Mouse (Mus musculus) limb, embryonic 11.5 days (tissue): ENCODE measurements at regions not wholly inside any gene's neighbourhood (a gene's known extent, or its start where the extent isn't known, plus 50 kb on each side); places are given as distances from the start of the nearest gene placed in this dataset.

Source experiments
- ATAC-seq: fragments of 200-750 bp; cut with Nextera tagmentation; 2 replicates; pipeline ENCODE4 v1.8.0; 2017; ENCODE audit warnings: low read depth; ENCODE audit not compliant: insufficient number of reproducible peaks, low FRiP score, low TSS enrichment
- DNase-seq: peaks from one replicate; pipeline ENCODE4 v3.0.0-alpha.2; 2015; ENCODE audit warnings: low spot score
- H3K27ac ChIP-seq: fragments of 300-500 bp; sonication (generic); replicated peaks from 2 replicates; pipeline ENCODE4 v1.5.1; 2014; ENCODE audit warnings: low read depth, mild to moderate bottlenecking, low read length
- H3K27me3 ChIP-seq: fragments of 300-500 bp; sonication (generic); 2 replicates; pipeline ENCODE4 v1.6.1; 2014; ENCODE audit warnings: mild to moderate bottlenecking, low read length, mixed read lengths; ENCODE audit not compliant: control insufficient read depth, insufficient read depth
- H3K36me3 ChIP-seq: fragments of 300-500 bp; sonication (generic); 2 replicates; pipeline ENCODE4 v1.6.1; 2014; ENCODE audit warnings: mild to moderate bottlenecking, low read length, moderate library complexity, mixed read lengths; ENCODE audit not compliant: control insufficient read depth, insufficient read depth
- H3K4me1 ChIP-seq: fragments of 300-500 bp; sonication (generic); 2 replicates; pipeline ENCODE4 v1.6.1; 2014; ENCODE audit warnings: low read length, mixed read lengths; ENCODE audit not compliant: control insufficient read depth, insufficient read depth
- H3K4me2 ChIP-seq: fragments of 300-500 bp; sonication (generic); 2 replicates; pipeline ENCODE4 v1.6.1; 2014; ENCODE audit warnings: low read depth, mild to moderate bottlenecking, moderate library complexity; ENCODE audit not compliant: severe bottlenecking
- H3K4me3 ChIP-seq: fragments of 300-500 bp; sonication (generic); 2 replicates; pipeline ENCODE4 v1.5.1; 2014; ENCODE audit warnings: low read depth, low read length
- H3K9ac ChIP-seq: fragments of 300-500 bp; sonication (generic); 2 replicates; pipeline ENCODE4 v1.6.1; 2014; ENCODE audit warnings: mild to moderate bottlenecking, low read length
- H3K9me3 ChIP-seq: fragments of 300-500 bp; sonication (generic); 2 replicates; pipeline ENCODE4 v1.6.1; 2016; ENCODE audit warnings: low read length; ENCODE audit not compliant: control insufficient read depth
- WGBS: fragments of 180-500 bp; shearing (Covaris S2); extraction: QIAGEN DNeasy Blood & Tissue Kit; methylation state at CpG from one replicate; pipeline ENCODE4 v1.1.7; 2014; 5-methylcytosine and 5-hydroxymethylcytosine counted together

DNA sequence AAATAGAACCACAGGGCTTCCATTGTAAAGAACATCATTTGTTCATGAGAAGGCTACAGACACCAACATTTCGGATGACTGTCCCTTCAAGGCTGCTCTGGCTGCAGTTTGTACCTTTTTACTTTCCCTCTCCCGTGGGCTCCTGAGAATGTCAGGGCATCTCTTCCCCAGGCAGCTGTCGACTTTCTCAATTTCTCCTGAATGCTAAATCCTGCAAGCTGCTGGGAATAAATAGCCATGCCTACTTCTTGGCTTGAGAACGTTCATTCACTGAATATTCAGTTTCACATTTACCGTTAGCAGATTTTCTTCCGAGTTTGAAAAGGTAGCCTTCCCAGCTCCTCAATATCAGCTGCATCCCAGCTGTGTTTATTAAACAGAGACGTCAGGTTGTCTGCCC, 176.2 kb upstream of the Cep162 start:
- Histone ChIP-seq H3K9ac (no peak overlapping the region), H3K27ac (no peak overlapping the region), H3K4me1 (no peaks in the 10 kb centered on the region), H3K9me3 (no peaks in the 10 kb centered on the region), H3K4me2 (no peak overlapping the region), H3K4me3 (no peak overlapping the region), H3K27me3 (peaks cover 4% of the 10 kb centered on the region; the same call in 1 of the 2 replicates), H3K36me3 (no peaks in the 10 kb centered on the region)
- WGBS: 72% methylated on average over 7 of the region's 7 CpGs
- DNase-seq (no peak), ATAC-seq (no peak)

DNA sequence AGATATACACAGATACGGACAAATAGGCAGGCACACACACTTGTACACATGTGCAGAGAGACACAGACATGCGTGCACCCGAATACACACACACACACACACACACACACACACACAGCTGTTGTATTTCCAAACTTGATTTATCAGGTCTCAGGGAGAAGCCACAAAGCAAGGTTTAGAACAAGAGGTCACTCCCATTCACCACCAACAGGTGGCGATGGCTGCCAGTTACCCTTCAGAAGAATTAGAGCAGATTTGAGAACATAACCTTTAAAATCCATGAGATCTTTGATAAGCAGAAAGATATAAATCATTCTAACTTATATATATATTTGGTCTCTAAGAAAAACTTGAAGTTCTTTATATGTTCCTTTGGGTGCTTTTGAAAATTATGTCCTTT, 169.9 kb upstream of the Cep162 start:
- DNase-seq (peak; percentile 68), ATAC-seq (no peak)
- H3K4me2 ChIP-seq: no peak overlapping the region
- no peak overlapping the region for H3K9ac ChIP-seq
- no peak overlapping the region for H3K27ac ChIP-seq
- H3K27me3 ChIP-seq: peaks cover 12% of the 10 kb centered on the region
- 58% methylated on average over 4 of the region's 4 CpGs for WGBS
- H3K4me3 ChIP-seq: no peak overlapping the region
- peaks cover 4% of the 10 kb centered on the region for H3K4me1 ChIP-seq
- no peaks in the 10 kb centered on the region for H3K9me3 ChIP-seq
- H3K36me3 ChIP-seq: no peaks in the 10 kb centered on the region

DNA sequence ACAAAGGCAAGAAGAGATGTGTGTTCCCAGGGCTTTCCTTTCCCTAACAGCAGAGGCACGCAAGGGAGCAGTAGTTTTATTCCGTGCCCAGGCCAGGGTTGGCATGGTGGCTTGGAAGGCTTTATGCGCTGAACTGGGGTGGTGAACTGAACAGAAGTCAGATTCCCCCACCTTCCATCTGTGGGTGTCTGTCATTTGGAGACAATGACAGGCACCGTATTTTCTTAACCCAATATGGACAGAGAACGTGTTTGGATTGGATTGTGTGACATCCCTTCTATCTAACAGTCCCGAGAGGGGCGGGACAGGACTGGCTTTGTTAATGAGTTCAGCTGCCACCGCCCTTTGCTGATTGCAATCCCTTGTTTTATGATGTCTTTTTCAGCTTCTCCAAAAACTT, 165.8 kb upstream of the Cep162 start:
- H3K4me1 ChIP-seq: peaks cover 4% of the 10 kb centered on the region
- H3K9ac ChIP-seq: no peak overlapping the region
- no peak overlapping the region for H3K27ac ChIP-seq
- ATAC-seq: no peak
- H3K9me3 ChIP-seq: no peaks in the 10 kb centered on the region
- 61% methylated on average over 8 of the region's 8 CpGs for WGBS
- no peak for DNase-seq
- no peak overlapping the region for H3K4me3 ChIP-seq
- no peaks in the 10 kb centered on the region for H3K36me3 ChIP-seq
- peaks cover 17% of the 10 kb centered on the region for H3K27me3 ChIP-seq
- H3K4me2 ChIP-seq: no peak overlapping the region

DNA sequence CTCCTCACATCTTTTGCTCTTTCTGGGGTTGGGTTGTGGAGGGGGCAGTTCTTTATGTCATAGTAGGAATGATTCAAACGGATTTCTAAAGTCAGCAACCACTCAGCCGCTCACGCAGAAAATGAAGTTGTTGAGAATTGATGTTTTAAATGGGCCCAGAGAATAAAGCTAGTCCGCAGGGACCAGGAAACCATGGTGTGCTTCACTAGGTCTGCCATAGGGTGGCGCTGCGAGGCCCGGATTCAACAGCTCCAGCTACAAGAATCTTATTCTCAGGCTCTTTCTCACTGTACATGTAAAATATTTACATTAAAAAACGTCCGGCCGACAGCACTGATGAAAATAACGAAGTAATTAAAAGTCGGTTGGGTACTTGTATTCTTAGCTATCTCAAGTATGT, 164.0 kb upstream of the Cep162 start:
- no peak overlapping the region for H3K4me2 ChIP-seq
- no peak overlapping the region for H3K4me3 ChIP-seq
- WGBS: 15% methylated on average over 12 of the region's 12 CpGs
- H3K4me1 ChIP-seq: peaks cover 4% of the 10 kb centered on the region
- ATAC-seq (no peak), DNase-seq (peak; percentile 83)
- H3K27me3 ChIP-seq: peaks cover 20% of the 10 kb centered on the region
- H3K9ac ChIP-seq: no peak overlapping the region
- no peak overlapping the region for H3K27ac ChIP-seq
- H3K9me3 ChIP-seq: no peaks in the 10 kb centered on the region
- no peaks in the 10 kb centered on the region for H3K36me3 ChIP-seq

DNA sequence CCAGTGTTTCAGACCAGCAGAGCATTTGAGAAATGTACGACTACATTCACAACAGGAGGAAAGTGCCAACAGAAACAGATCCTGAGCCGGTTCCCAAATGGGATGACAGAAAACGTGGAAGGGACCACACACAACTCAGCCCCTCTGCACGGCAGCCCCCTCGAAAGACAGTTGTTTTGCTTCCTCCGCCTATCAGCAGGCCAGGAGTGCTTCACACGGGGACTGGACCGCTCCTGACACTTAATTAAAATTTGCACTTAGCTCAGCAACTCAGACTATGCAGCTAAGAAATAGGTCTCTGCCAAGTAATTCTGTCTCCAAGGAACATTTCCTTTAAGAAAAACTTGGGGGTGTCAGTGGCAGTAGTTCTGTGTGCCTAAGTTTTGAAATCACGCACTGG, 157.6 kb upstream of the Cep162 start:
- H3K4me2 ChIP-seq: no peak overlapping the region
- H3K36me3 ChIP-seq: no peaks in the 10 kb centered on the region
- H3K9me3 ChIP-seq: no peaks in the 10 kb centered on the region
- peaks cover 23% of the 10 kb centered on the region; the same call in 1 of the 2 replicates for H3K27me3 ChIP-seq
- no peak overlapping the region for H3K27ac ChIP-seq
- H3K4me3 ChIP-seq: no peak overlapping the region
- H3K4me1 ChIP-seq: peaks cover 21% of the 10 kb centered on the region
- H3K9ac ChIP-seq: no peak overlapping the region
- 33% methylated on average over 9 of the region's 9 CpGs for WGBS
- peak; percentile 27 for DNase-seq
- no peak for ATAC-seq

DNA sequence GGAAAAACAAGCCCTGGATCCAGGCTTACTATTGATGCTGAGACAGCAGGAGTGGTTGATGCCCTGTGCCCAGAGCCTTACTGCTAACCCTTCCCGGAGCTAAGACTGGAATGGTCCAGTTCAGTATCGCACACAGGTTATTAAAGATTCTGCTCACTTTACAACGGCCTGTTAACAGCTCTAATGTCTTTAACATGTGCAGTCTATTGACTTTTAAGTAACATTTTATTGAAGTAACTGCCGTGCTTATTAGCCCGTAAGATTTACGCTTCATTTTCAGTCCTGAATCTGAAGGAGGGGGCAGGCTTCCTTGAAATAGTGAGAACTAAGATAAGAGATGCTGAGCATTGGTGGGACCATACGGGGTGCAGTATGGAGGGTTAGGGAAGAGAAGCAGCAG, 155.7 kb upstream of the Cep162 start:
- ATAC-seq: no peak
- H3K4me2 ChIP-seq: no peak overlapping the region
- no peaks in the 10 kb centered on the region for H3K9me3 ChIP-seq
- H3K27ac ChIP-seq: no peak overlapping the region
- no peaks in the 10 kb centered on the region for H3K36me3 ChIP-seq
- H3K27me3 ChIP-seq: peaks cover 16% of the 10 kb centered on the region; the same call in 1 of the 2 replicates
- peaks cover 28% of the 10 kb centered on the region for H3K4me1 ChIP-seq
- 23% methylated on average over 7 of the region's 7 CpGs for WGBS
- DNase-seq: peak; percentile 26
- H3K9ac ChIP-seq: no peak overlapping the region
- H3K4me3 ChIP-seq: no peak overlapping the region

DNA sequence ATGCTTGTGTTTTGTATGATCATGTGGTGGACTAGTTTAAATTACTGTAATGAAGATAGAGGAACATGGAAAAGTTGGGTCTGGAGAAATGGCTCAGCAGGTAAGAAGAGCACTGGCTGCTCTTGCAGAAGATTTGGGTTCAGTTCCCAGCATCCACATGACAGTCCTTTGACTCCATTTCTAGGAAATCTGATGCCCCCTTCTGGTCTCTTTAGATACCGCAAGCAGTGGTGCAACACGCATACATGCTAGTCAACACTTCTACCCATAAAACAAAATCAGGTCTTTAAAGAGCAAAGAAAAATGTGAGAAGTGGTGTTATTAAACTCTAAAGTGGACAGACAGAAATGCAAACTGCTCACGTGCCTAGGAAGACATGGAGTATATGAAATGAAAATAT, 154.4 kb upstream of the Cep162 start:
- Histone ChIP-seq H3K27ac (no peak overlapping the region), H3K4me3 (no peak overlapping the region), H3K9ac (no peak overlapping the region), H3K4me1 (peaks cover 28% of the 10 kb centered on the region), H3K9me3 (no peaks in the 10 kb centered on the region), H3K4me2 (no peak overlapping the region), H3K27me3 (peaks cover 13% of the 10 kb centered on the region; the same call in 1 of the 2 replicates), H3K36me3 (no peaks in the 10 kb centered on the region)
- no peak for ATAC-seq
- WGBS: 89% methylated on average over 3 of the region's 3 CpGs
- peak; percentile 22 for DNase-seq

DNA sequence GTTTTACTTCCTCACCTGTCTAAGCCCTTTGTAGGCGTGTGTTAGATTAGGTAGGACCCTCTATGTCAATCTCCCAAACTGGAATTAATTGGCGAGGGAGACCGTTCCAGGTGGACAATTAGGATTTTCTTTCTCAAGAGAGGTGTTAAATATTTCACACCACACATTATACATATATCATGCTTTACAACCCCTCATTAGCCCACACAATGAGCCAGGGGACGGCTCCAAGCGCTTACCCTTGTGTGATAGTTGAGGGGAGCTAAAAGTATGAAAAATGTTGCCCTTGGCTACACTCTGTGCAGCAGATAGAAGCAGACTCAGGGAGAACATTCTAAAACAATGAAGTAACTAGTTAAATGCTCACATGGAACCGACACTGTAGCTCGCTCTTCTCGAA, 153.5 kb upstream of the Cep162 start:
- no peak overlapping the region for H3K4me2 ChIP-seq
- 46% methylated on average over 8 of the region's 8 CpGs for WGBS
- DNase-seq: no peak
- H3K4me1 ChIP-seq: peaks cover 26% of the 10 kb centered on the region
- peak; percentile 70 for ATAC-seq
- H3K9me3 ChIP-seq: no peaks in the 10 kb centered on the region
- H3K27me3 ChIP-seq: peaks cover 12% of the 10 kb centered on the region; the same call in 1 of the 2 replicates
- no peak overlapping the region for H3K27ac ChIP-seq
- no peaks in the 10 kb centered on the region for H3K36me3 ChIP-seq
- H3K4me3 ChIP-seq: no peak overlapping the region
- no peak overlapping the region for H3K9ac ChIP-seq

DNA sequence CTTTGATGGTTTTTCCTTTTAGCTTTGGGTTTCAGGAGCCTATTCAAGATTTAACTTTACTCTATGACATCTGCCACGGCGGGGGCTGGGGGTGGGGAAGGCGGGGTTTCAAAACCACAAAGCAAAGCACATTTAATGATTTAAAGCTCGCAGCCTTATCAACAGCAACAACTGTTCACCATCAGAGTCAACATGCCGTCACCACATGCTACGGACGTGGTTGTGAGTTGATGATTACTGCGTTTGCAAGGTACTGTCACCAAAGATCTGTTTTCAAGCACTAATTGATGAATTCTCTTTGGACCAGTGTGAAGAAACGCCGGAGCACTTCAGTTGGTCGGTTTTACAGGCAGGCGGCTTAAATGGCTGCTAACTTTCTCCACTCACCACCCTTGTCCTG, 151.1 kb upstream of the Cep162 start:
- Histone ChIP-seq H3K9ac (no peak overlapping the region), H3K27me3 (peaks cover 5% of the 10 kb centered on the region; the same call in 1 of the 2 replicates), H3K36me3 (no peaks in the 10 kb centered on the region), H3K4me3 (no peak overlapping the region), H3K4me2 (no peak overlapping the region), H3K9me3 (no peaks in the 10 kb centered on the region), H3K27ac (no peak overlapping the region), H3K4me1 (peaks cover 23% of the 10 kb centered on the region)
- 35% methylated on average over 12 of the region's 12 CpGs for WGBS
- ATAC-seq (no peak), DNase-seq (no peak)
